Mouse (Mus musculus): Measurements from ENCODE around the gene Abca1. TPM values are rescaled to one million over a fixed set of nuclear protein-coding genes. Genes with fewer than 3 reads are reported as not detected.

Abca1 gene
- total and polyA plus RNA-seq, 2 experiments from 2014 or later: 8.8 to 43.5 TPM

DNA sequence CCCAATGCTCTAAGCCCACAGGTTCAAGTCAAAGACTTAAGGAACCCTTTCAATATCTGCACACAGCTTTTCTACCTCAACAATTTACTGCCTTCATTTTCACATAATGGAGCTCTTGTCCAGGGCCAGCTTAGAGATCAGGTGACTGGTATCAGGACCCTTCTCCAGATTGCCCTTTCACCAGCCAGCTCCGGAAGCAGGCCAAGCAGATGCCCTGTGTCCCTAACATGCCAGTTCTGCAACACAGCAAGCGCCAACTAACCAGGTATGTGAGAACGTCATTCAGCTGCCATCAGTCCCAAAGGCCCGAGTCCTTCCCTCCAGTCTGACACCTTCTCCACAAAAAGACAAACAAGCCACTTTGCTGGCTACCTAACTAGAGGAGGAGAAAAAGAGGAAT lies 6.6 kb downstream of the Abca1 start:
- no peak for DNase-seq (ENCODE audit: low spot score)

DNA sequence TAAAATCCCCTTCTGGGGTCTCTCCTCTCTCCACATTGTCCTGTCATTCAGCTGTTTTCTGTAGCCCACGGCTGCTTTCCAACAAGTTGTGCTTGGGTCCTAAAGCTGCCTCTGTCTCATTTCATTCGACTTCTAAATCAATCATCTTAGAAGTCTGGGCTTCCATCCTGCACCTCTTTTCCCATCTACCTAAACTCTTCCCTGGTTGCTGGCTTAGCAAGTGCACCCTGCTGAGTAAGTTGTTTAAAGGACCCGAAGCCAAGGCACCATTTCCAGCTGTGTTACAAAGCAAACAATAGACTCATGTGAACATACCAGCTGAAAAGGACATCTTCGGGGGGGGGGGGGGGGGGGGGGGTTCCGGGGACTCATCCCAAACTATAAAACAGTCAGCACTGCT lies 7.0 kb downstream of the Abca1 start:
- Histone ChIP-seq H3K9me3 (ENCODE audit: low read length) (no peaks in the 10 kb centered on the region), H3K27ac (no peak overlapping the region), H3K4me1 (ENCODE audit: insufficient read depth, low read length) (peaks cover 11% of the 10 kb centered on the region), H3K36me3 (ENCODE audit: insufficient read depth, low read length) (no peaks in the 10 kb centered on the region), H3K9ac (replicated peaks; ENCODE audit: low read length) (no peak overlapping the region), H3K4me3 (ENCODE audit: low read length) (no peak overlapping the region), H3K4me2 (ENCODE audit: low read depth, low read length) (no peak overlapping the region), H3K27me3 (ENCODE audit: insufficient read depth, low read length) (no peaks in the 10 kb centered on the region)
- no peak for TF ChIP-seq CTCF (IDR thresholded peaks at IDR 0.05; ENCODE audit: low read depth)
- ATAC-seq (no peak), DNase-seq (ENCODE audit: low spot score) (peak; percentile 6)
- 22% methylated on average over 3 of the region's 5 CpGs for WGBS

More for the DNA sequence above, 6.6 kb downstream of the Abca1 start:
- WGBS: 68% methylated on average over 4 of the region's 4 CpGs
- no peak overlapping the region for H3K9ac ChIP-seq (replicated peaks; ENCODE audit: low read length)
- H3K27ac ChIP-seq: no peak overlapping the region
- no peak overlapping the region for H3K4me2 ChIP-seq (ENCODE audit: low read depth, low read length)
- H3K36me3 ChIP-seq (ENCODE audit: insufficient read depth, low read length): no peaks in the 10 kb centered on the region
- no peaks in the 10 kb centered on the region for H3K27me3 ChIP-seq (ENCODE audit: insufficient read depth, low read length)
- no peak overlapping the region for H3K4me3 ChIP-seq (ENCODE audit: low read length)
- peaks cover 7% of the 10 kb centered on the region for H3K4me1 ChIP-seq (ENCODE audit: insufficient read depth, low read length)
- no peak for TF ChIP-seq CTCF (IDR thresholded peaks at IDR 0.05; ENCODE audit: low read depth)
- H3K9me3 ChIP-seq (ENCODE audit: low read length): no peaks in the 10 kb centered on the region
- ATAC-seq: no peak

DNA sequence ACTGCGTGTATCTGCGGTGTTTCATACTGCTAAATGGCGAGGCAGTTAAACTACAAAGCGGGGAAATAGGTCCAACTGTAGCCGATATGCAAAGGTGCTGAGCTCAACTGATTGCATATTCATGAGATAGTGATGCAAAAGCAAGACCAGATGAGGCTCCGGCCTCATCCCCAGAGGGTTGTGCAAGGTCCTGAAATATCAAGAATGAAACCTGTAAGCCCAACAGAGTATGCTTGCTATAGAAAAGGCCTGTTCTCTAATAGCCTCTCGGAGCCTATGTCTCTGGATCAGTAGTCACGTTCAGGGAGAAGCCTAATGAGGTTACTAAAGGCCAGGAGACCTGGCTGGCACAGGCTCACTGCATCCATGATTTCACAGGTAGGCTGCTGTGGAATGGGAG lies 9.2 kb downstream of the Abca1 start:
- Histone ChIP-seq H3K9me3 (ENCODE audit: low read length) (no peaks in the 10 kb centered on the region), H3K27ac (no peak overlapping the region), H3K9ac (replicated peaks; ENCODE audit: low read length) (no peak overlapping the region), H3K27me3 (ENCODE audit: insufficient read depth, low read length) (no peaks in the 10 kb centered on the region), H3K4me2 (ENCODE audit: low read depth, low read length) (no peak overlapping the region), H3K4me1 (ENCODE audit: insufficient read depth, low read length) (peaks cover 11% of the 10 kb centered on the region), H3K4me3 (ENCODE audit: low read length) (no peak overlapping the region), H3K36me3 (ENCODE audit: insufficient read depth, low read length) (no peaks in the 10 kb centered on the region)
- DNase-seq (ENCODE audit: low spot score) (no peak), ATAC-seq (no peak)
- 58% methylated on average over 8 of the region's 8 CpGs for WGBS
- no peak for TF ChIP-seq CTCF (IDR thresholded peaks at IDR 0.05; ENCODE audit: low read depth)

DNA sequence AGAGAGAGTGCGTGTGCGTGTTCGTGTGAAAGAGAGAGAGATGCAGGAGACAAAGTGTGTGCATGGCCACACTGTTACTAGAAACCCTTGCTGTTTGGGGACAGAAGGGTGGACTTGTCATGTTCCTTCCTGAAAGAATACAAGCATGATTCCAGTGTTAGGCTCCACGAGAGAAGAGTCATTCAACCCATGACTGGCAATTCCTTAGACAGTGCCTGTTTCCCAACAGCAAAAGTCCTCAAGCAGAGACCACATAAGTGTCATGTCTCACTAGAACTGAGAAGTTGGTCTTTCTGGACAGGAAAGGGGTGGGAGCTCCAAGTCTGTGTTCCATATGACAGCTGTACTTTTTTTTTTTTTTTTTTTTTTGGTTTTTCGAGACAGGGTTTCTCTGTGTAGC lies 10.1 kb downstream of the Abca1 start:
- no peak overlapping the region for H3K4me3 ChIP-seq (ENCODE audit: low read length)
- TF ChIP-seq CTCF (IDR thresholded peaks at IDR 0.05; ENCODE audit: low read depth): no peak
- no peak overlapping the region for H3K27ac ChIP-seq
- DNase-seq (ENCODE audit: low spot score) (no peak), ATAC-seq (no peak)
- no peaks in the 10 kb centered on the region for H3K36me3 ChIP-seq (ENCODE audit: insufficient read depth, low read length)
- H3K4me1 ChIP-seq (ENCODE audit: insufficient read depth, low read length): peaks cover 14% of the 10 kb centered on the region
- H3K4me2 ChIP-seq (ENCODE audit: low read depth, low read length): no peak overlapping the region
- WGBS: 91% methylated on average over 4 of the region's 5 CpGs
- H3K27me3 ChIP-seq (ENCODE audit: insufficient read depth, low read length): no peaks in the 10 kb centered on the region
- H3K9me3 ChIP-seq (ENCODE audit: low read length): no peaks in the 10 kb centered on the region
- no peak overlapping the region for H3K9ac ChIP-seq (replicated peaks; ENCODE audit: low read length)

DNA sequence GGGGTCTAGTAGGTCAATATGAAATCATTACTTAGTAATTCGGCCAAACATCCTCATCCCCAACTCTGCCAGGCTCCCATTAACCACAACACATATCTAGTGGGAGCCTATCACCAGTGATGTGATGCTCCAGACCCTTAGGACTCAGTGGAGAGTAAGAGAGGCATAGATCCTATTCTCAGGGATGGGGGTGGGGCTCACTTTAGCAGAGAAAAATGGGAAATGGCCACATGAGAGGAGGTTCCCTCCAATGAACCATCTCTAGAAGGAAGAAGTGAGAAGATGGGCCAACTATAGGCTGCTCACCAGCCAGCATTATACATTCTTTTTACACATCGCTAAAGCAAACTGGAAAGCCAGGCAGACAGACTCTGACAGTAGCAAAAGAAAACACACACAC lies 10.9 kb downstream of the Abca1 start:
- DNase-seq (ENCODE audit: low spot score): no peak
- H3K4me1 ChIP-seq (ENCODE audit: insufficient read depth, low read length): peaks cover 18% of the 10 kb centered on the region
- no peak for ATAC-seq
- H3K36me3 ChIP-seq (ENCODE audit: insufficient read depth, low read length): no peaks in the 10 kb centered on the region
- TF ChIP-seq CTCF (IDR thresholded peaks at IDR 0.05; ENCODE audit: low read depth): no peak
- no peak overlapping the region for H3K4me2 ChIP-seq (ENCODE audit: low read depth, low read length)
- H3K9ac ChIP-seq (replicated peaks; ENCODE audit: low read length): no peak overlapping the region
- 82% methylated on average over 2 of the region's 2 CpGs for WGBS
- H3K4me3 ChIP-seq (ENCODE audit: low read length): no peak overlapping the region
- no peaks in the 10 kb centered on the region for H3K27me3 ChIP-seq (ENCODE audit: insufficient read depth, low read length)
- H3K27ac ChIP-seq: no peak overlapping the region
- no peaks in the 10 kb centered on the region for H3K9me3 ChIP-seq (ENCODE audit: low read length)

DNA sequence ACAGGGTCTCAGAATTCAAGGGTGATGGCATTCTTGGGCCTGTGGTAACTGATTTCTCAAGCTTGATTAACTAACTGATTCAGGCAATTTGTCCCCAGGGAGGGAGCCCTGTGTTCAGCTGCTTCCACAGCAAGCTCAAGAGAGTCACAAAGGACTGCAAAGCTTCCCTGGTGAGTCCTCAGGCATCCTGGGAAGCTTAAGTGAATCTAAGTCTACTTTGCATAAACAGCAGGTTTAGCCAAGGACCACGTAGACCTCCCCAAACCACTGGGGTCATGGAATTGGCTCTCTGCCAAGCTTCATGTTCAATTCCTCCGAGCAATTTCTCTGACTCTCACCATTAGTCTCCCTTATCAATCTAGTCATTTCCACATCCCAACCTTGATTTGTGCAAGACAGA lies 12.2 kb downstream of the Abca1 start:
- ATAC-seq: no peak
- WGBS: 8% methylated on average over 2 of the region's 2 CpGs

DNA sequence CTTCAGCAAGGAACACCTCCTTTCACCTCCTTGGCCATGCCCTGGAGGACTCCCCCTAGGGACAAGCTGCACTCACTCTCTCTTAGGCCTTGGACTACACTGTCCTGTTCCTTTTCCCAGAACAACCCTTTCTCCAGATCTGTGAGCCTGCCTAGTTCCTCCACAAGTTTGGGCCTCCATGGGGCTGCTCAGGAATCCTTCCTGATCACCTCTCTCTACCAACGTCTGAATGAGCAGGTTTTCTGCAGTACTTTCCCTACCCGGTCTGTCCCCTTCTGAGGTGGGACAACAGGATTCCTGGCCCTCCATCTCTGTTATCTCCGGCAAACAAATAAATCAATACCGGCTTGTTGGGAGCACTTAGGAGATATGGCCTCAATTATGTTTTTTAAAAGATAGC lies 12.6 kb downstream of the Abca1 start:
- ATAC-seq (no peak), DNase-seq (ENCODE audit: low spot score) (no peak)
- Histone ChIP-seq H3K9ac (replicated peaks; ENCODE audit: low read length) (no peak overlapping the region), H3K4me3 (ENCODE audit: low read length) (no peak overlapping the region), H3K9me3 (ENCODE audit: low read length) (no peaks in the 10 kb centered on the region), H3K27me3 (ENCODE audit: insufficient read depth, low read length) (no peaks in the 10 kb centered on the region), H3K4me1 (ENCODE audit: insufficient read depth, low read length) (peaks cover 18% of the 10 kb centered on the region), H3K27ac (no peak overlapping the region), H3K4me2 (ENCODE audit: low read depth, low read length) (no peak overlapping the region), H3K36me3 (ENCODE audit: insufficient read depth, low read length) (no peaks in the 10 kb centered on the region)
- 50% methylated on average over 4 of the region's 4 CpGs for WGBS
- TF ChIP-seq CTCF (IDR thresholded peaks at IDR 0.05; ENCODE audit: low read depth): no peak

More for the DNA sequence above, 12.2 kb downstream of the Abca1 start:
- H3K36me3 ChIP-seq (ENCODE audit: insufficient read depth, low read length): no peaks in the 10 kb centered on the region
- no peak overlapping the region for H3K9ac ChIP-seq (replicated peaks; ENCODE audit: low read length)
- H3K9me3 ChIP-seq (ENCODE audit: low read length): no peaks in the 10 kb centered on the region
- no peak overlapping the region for H3K4me2 ChIP-seq (ENCODE audit: low read depth, low read length)
- peak; percentile 25 for DNase-seq (ENCODE audit: low spot score)
- peaks cover 18% of the 10 kb centered on the region for H3K4me1 ChIP-seq (ENCODE audit: insufficient read depth, low read length)
- no peak for TF ChIP-seq CTCF (IDR thresholded peaks at IDR 0.05; ENCODE audit: low read depth)
- H3K27ac ChIP-seq: no peak overlapping the region
- H3K4me3 ChIP-seq (ENCODE audit: low read length): no peak overlapping the region
- H3K27me3 ChIP-seq (ENCODE audit: insufficient read depth, low read length): no peaks in the 10 kb centered on the region

Measured in hindbrain, postnatal 0 days (tissue).